Mouse (Mus musculus) midbrain, embryonic 10.5 days (tissue): ENCODE measurements around the gene Olfr1215. TPM values are rescaled to one million over a fixed set of nuclear protein-coding genes. Genes with fewer than 3 reads are reported as not detected.
"Not testable (repeated sequence)": the region's sequence is repeated elsewhere in the genome, so short reads cannot be mapped to it uniquely, and the experiment has no call there.

ENCODE experiments used
- DNase-seq: peaks from one replicate; pipeline ENCODE4 v3.0.0-alpha.2; 2017; ENCODE audit warnings: low spot score
- H3K27ac ChIP-seq: fragments of 300-500 bp; sonication (generic); replicated peaks from 2 replicates; pipeline ENCODE4 v1.5.1; 2016; ENCODE audit warnings: mild to moderate bottlenecking
- H3K27me3 ChIP-seq: fragments of 300-500 bp; sonication (generic); 2 replicates; pipeline ENCODE4 v1.6.1; 2016; ENCODE audit warnings: low read depth, mild to moderate bottlenecking; ENCODE audit not compliant: poor library complexity, severe bottlenecking
- H3K36me3 ChIP-seq: fragments of 300-500 bp; sonication (generic); 2 replicates; pipeline ENCODE4 v1.6.1; 2016; ENCODE audit warnings: mild to moderate bottlenecking, moderate library complexity
- H3K4me1 ChIP-seq: fragments of 300-500 bp; sonication (generic); 2 replicates; pipeline ENCODE4 v1.6.1; 2016
- H3K4me3 ChIP-seq: fragments of 300-500 bp; sonication (generic); 2 replicates; pipeline ENCODE4 v1.5.1; 2016; ENCODE audit warnings: mild to moderate bottlenecking, moderate library complexity
- H3K9me3 ChIP-seq: fragments of 300-500 bp; sonication (generic); replicated peaks from 2 replicates; pipeline ENCODE4 v1.6.1; 2016; ENCODE audit warnings: mild to moderate bottlenecking
- WGBS: fragments of 180-500 bp; shearing (Covaris S2); methylation state at CpG from one replicate; pipeline ENCODE4 v1.1.7; 2016; 5-methylcytosine and 5-hydroxymethylcytosine counted together
- polyA plus RNA-seq: library from polyadenylated mRNA; unstranded; fragments of >200 nt; fragmentation: Nextera tagmentation; extraction: Ambion mirVana; gene quantifications from 2 replicates; pipeline ENCODE4 v1.2.1, GENCODE M21; 2016

Olfr1215 gene
- not detected in 2 replicates for polyA plus RNA-seq

- H3K4me1 ChIP-seq = no peaks in the 10 kb centered on the region
- no peak for DNase-seq
- H3K9me3 ChIP-seq = no peaks in the 10 kb centered on the region
- H3K36me3 ChIP-seq = no peaks in the 10 kb centered on the region
- 84% methylated on average over 2 of the region's 2 CpGs for WGBS
- H3K27me3 ChIP-seq = no peaks in the 10 kb centered on the region
- H3K4me3 ChIP-seq = no peak within 1 kb of the TSS
- no peak within 1 kb of the TSS for H3K27ac ChIP-seq
Observed at GRCm38 (mm10) chr2:89006873-89007272, at the start of gene Olfr1215. Gene Olfr1215, minus strand, starts transcription at chr2:89006973.

DNA sequence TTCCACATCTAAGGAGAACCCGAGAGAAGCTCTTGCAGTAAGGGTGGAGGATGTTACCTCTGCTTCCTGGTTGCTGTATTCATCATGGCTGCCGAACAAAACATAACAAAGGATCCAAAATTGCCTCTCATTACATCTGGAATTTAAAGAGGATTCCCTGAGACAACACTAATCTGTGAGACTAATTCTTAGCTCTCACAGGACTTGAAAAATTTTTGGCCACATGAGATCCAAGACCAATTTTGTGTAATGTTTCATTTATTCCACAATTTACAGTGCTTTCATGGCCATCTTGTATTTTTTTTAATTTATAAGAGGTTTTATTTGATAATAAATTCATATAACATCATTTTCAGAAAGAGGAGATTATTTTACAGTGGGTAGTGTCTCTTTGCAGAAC lies 25.2 kb upstream of the Olfr1215 start, which contains the start of gene Olfr1217:
Gene Olfr1217, minus strand, starts transcription at position 101 of the 400 bp plus-strand sequence.
- DNase-seq = no peak
- WGBS = 78% methylated on average over 2 of the region's 2 CpGs

DNA sequence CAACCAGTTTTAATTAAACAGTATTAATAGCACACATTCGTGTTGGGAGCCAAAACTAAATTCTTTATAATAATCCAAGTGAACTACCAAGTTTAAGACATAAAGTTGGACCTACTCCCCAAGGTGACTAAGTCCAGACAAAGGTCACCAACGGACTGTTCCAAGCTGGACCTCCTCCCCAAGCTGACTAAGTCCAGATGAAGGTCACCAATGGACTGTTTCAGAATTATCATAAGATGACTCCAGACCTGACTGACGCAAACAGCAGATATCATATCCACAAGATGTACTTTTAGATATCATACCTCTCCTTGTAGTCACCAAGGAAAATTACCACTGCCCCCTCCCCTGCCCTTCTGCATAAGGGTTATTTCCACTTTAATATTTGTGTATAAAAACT lies 14.7 kb upstream of the Olfr1215 start:
- not testable (repeated sequence) for H3K4me3 ChIP-seq, H3K27me3 ChIP-seq, H3K27ac ChIP-seq, H3K4me1 ChIP-seq, H3K36me3 ChIP-seq, H3K9me3 ChIP-seq, DNase-seq
- WGBS = 71% methylated on average over 3 of the region's 3 CpGs

More for the DNA sequence above, 25.2 kb upstream of the Olfr1215 start, which contains the start of gene Olfr1217:
- H3K27ac ChIP-seq = no peak within 1 kb of the TSS
- no peaks in the 10 kb centered on the region for H3K36me3 ChIP-seq
- no peaks in the 10 kb centered on the region for H3K9me3 ChIP-seq
- H3K4me1 ChIP-seq = no peaks in the 10 kb centered on the region
- H3K4me3 ChIP-seq = no peak within 1 kb of the TSS
- no peaks in the 10 kb centered on the region for H3K27me3 ChIP-seq

GRCm38 (mm10) chr2:89018240-89018639 lies 11.5 kb upstream of the Olfr1215 start, which contains the start of gene Olfr1216:
Gene Olfr1216, minus strand, starts transcription at chr2:89018340.
- Histone ChIP-seq H3K4me1 (no peaks in the 10 kb centered on the region), H3K27me3 (no peaks in the 10 kb centered on the region), H3K27ac (no peak within 1 kb of the TSS), H3K36me3 (no peaks in the 10 kb centered on the region), H3K4me3 (no peak within 1 kb of the TSS), H3K9me3 (no peaks in the 10 kb centered on the region)
- WGBS = 82% methylated on average over 1 of the region's 1 CpGs
- no peak for DNase-seq

DNA sequence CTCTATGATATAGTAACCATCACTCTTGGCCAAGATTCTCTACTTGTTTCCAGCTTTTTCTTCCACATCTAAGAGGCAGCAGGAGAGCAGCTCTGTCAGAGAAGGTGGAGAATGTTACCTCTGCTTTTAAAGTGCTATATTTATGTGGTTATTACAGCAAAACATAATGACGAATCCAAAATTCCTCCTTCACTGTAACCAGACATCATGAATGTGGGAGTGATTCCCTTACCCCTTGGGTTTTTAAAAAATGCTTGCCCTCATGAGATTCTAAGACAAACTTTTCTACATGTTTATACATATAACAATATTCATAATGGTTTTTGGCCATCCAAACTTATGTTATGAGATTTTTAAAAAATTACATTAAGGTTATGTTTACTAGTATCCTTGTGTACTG lies 14.2 kb downstream of the Olfr1215 start, which contains the start of gene Olfr1214:
Gene Olfr1214, minus strand, starts transcription at position 101 of the 400 bp plus-strand sequence.
- H3K9me3 ChIP-seq = no peaks in the 10 kb centered on the region
- no peak within 1 kb of the TSS for H3K4me3 ChIP-seq
- no peak within 1 kb of the TSS for H3K27ac ChIP-seq
- no peaks in the 10 kb centered on the region for H3K27me3 ChIP-seq
- no peaks in the 10 kb centered on the region for H3K4me1 ChIP-seq
- no peak for DNase-seq
- WGBS = 89% methylated on average over 1 of the region's 1 CpGs
- H3K36me3 ChIP-seq = no peaks in the 10 kb centered on the region

GRCm38 (mm10) chr2:88980181-88980580 lies 26.6 kb downstream of the Olfr1215 start, which contains the start of gene Gm13762:
Gene Gm13762, minus strand, starts transcription at chr2:88980281.
- Histone ChIP-seq H3K4me1 (no peaks in the 10 kb centered on the region), H3K36me3 (no peaks in the 10 kb centered on the region), H3K27me3 (no peaks in the 10 kb centered on the region), H3K9me3 (no peaks in the 10 kb centered on the region), H3K27ac (no peak within 1 kb of the TSS), H3K4me3 (no peak within 1 kb of the TSS)
- DNase-seq = no peak
- 88% methylated on average over 1 of the region's 1 CpGs for WGBS

DNA sequence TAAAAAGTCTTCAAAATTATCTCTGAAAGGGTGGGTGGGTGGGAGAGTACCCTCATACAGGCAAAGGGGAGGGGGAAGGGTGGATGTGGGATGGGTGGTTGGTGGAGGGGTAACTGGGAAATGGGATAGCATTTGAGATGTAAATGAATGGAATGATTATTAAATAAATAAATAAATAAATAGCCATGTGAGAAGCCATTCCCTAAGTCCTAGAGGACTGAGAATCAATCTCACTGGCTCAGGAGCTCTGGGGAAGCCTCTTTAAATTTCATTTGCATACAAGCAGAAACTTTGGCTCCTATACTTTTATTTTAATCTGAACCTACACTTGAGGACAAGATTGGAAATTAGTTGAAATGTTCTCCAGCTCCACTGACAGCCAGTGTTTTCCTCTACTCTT lies 53.1 kb downstream of the Olfr1215 start, which contains the start of gene Olfr1212:
Gene Olfr1212, plus strand, starts transcription at position 301 of the 400 bp plus-strand sequence.
- no peaks in the 10 kb centered on the region for H3K27me3 ChIP-seq
- DNase-seq = no peak
- no peaks in the 10 kb centered on the region for H3K36me3 ChIP-seq
- H3K27ac ChIP-seq = no peak within 1 kb of the TSS
- no peaks in the 10 kb centered on the region for H3K9me3 ChIP-seq
- H3K4me3 ChIP-seq = no peak within 1 kb of the TSS
- H3K4me1 ChIP-seq = no peaks in the 10 kb centered on the region

Other genes with a start within 250 kb of the Olfr1215 start
- not detected in 2 replicates for gene Olfr1199, start 246.5 kb downstream of the Olfr1215 start, polyA plus RNA-seq
- not detected in 2 replicates for gene Olfr1200, start 236.5 kb downstream of the Olfr1215 start, polyA plus RNA-seq
- not detected in 2 replicates for gene Olfr1201, start 213.9 kb downstream of the Olfr1215 start, polyA plus RNA-seq
- not detected in 2 replicates for gene Olfr1202, start 192.5 kb downstream of the Olfr1215 start, polyA plus RNA-seq
- not detected in 2 replicates for gene Olfr1205, start 177.2 kb downstream of the Olfr1215 start, polyA plus RNA-seq
- not detected in 2 replicates for gene Olfr1204, start 157.7 kb downstream of the Olfr1215 start, polyA plus RNA-seq
- not detected in 2 replicates for gene Olfr1206, start 143.7 kb downstream of the Olfr1215 start, polyA plus RNA-seq
- not detected in 2 replicates for gene Olfr1208, start 104.7 kb downstream of the Olfr1215 start, polyA plus RNA-seq
- not detected in 2 replicates for gene Olfr1209, start 91.8 kb downstream of the Olfr1215 start, polyA plus RNA-seq
- gene Olfr1211, start 68.9 kb downstream of the Olfr1215 start, polyA plus RNA-seq = not detected in 2 replicates
- not detected in 2 replicates for gene Olfr1212, start 53.0 kb downstream of the Olfr1215 start, polyA plus RNA-seq
- gene Gm13762, start 26.7 kb downstream of the Olfr1215 start, polyA plus RNA-seq = not detected in 2 replicates
- gene Olfr1214, start 14.3 kb downstream of the Olfr1215 start, polyA plus RNA-seq = not detected in 2 replicates
- not detected in 2 replicates for gene Olfr1216, start 11.4 kb upstream of the Olfr1215 start, polyA plus RNA-seq
- not detected in 2 replicates for gene Olfr1217, start 25.1 kb upstream of the Olfr1215 start, polyA plus RNA-seq
- not detected in 2 replicates for gene Olfr1218, start 54.2 kb upstream of the Olfr1215 start, polyA plus RNA-seq
- gene Olfr1219, start 76.5 kb upstream of the Olfr1215 start, polyA plus RNA-seq = not detected in 2 replicates
- not detected in 2 replicates for gene Olfr1220, start 99.9 kb upstream of the Olfr1215 start, polyA plus RNA-seq
- not detected in 2 replicates for gene Olfr1221, start 110.3 kb upstream of the Olfr1215 start, polyA plus RNA-seq
- gene Olfr1222, start 126.1 kb upstream of the Olfr1215 start, polyA plus RNA-seq = not detected in 2 replicates
- gene Olfr1223, start 144.6 kb upstream of the Olfr1215 start, polyA plus RNA-seq = not detected in 2 replicates
- gene Olfr1224-ps1, start 157.1 kb upstream of the Olfr1215 start, polyA plus RNA-seq = not detected in 2 replicates
- not detected in 2 replicates for gene Olfr1225, start 167.7 kb upstream of the Olfr1215 start, polyA plus RNA-seq
- gene Olfr1226, start 193.1 kb upstream of the Olfr1215 start, polyA plus RNA-seq = not detected in 2 replicates
- not detected in 2 replicates for gene Olfr1228, start 247.1 kb upstream of the Olfr1215 start, polyA plus RNA-seq